Mouse (Mus musculus) heart, adult 2 months (tissue): Measurements from ENCODE around the gene Chp1. TPM values are rescaled to one million over a fixed set of nuclear protein-coding genes. Genes with fewer than 3 reads are reported as not detected.
A peak's percentile ranks its signal among the peaks of the same experiment; 100 is the strongest.
"Not testable (repeated sequence)": the region's sequence is repeated elsewhere in the genome, so short reads cannot be mapped to it uniquely, and the experiment has no call there.

Source experiments
- DNase-seq, 2 experiments: peaks; one replicate each; pipeline ENCODE4 v3.0.0; 2021
- H3K27ac ChIP-seq: fragments of 200-600 bp; 2 replicates; pipeline ENCODE4 v1.8.1; 2022
- H3K27me3 ChIP-seq: fragments of 200-500 bp; 2 replicates; pipeline ENCODE4 v1.6.1; 2012; ENCODE audit warnings: mild to moderate bottlenecking, low read length, inconsistent platforms, mixed read lengths; ENCODE audit not compliant: control insufficient read depth, insufficient read depth
- H3K36me3 ChIP-seq: fragments of 200-500 bp; 2 replicates; pipeline ENCODE4 v1.6.1; 2012; ENCODE audit warnings: low read length, inconsistent platforms; ENCODE audit not compliant: control insufficient read depth, insufficient read depth
- H3K4me1 ChIP-seq: fragments of 200-500 bp; 2 replicates; pipeline ENCODE4 v1.6.1; 2011; ENCODE audit warnings: low read length; ENCODE audit not compliant: control insufficient read depth, insufficient read depth
- H3K4me3 ChIP-seq: fragments of 200-600 bp; 2 replicates; pipeline ENCODE4 v1.8.1; 2022
- H3K79me2 ChIP-seq: fragments of 200-500 bp; replicated peaks from 2 replicates; pipeline ENCODE4 v1.6.1; 2012; ENCODE audit warnings: mild to moderate bottlenecking, inconsistent platforms, low read length, moderate library complexity, mixed read lengths; ENCODE audit not compliant: control insufficient read depth, insufficient read depth
- H3K9ac ChIP-seq: fragments of 200-500 bp; 2 replicates; pipeline ENCODE4 v1.6.1; 2012; ENCODE audit warnings: low read depth, mild to moderate bottlenecking, control low read depth, inconsistent platforms, low read length, mixed read lengths
- CTCF ChIP-seq: fragments of 200-600 bp; IDR thresholded peaks from 2 replicates; pipeline ENCODE4 v1.8.1; 2022; ENCODE audit warnings: antibody characterized with exemption, mild to moderate bottlenecking, moderate library complexity
- EP300 ChIP-seq: fragments of 200-500 bp; IDR thresholded peaks from 2 replicates; pipeline ENCODE4 v1.6.1; 2011; ENCODE audit warnings: low read depth, low read length, control low read depth; ENCODE audit not compliant: insufficient read depth
- POLR2A ChIP-seq: fragments of 200-500 bp; IDR thresholded peaks from 2 replicates; pipeline ENCODE4 v1.6.1; 2011; ENCODE audit warnings: mild to moderate bottlenecking, low read depth, low read length, control low read depth; ENCODE audit not compliant: insufficient read depth
- WGBS: fragments of 180-500 bp; shearing (Covaris S2); methylation state at CpG from one replicate; pipeline ENCODE4 v1.1.7; 2018; 5-methylcytosine and 5-hydroxymethylcytosine counted together
- intact Hi-C: fragments of 180-260 bp; cut with DNase I; formaldehyde crosslinking; loops from one replicate; pipeline ENCODE4 v1.15.1; 2025
- long read RNA-seq: library from polyadenylated mRNA; stranded (forward); transcript quantifications from one replicate; pipeline ENCODE4 v2.0.0, GENCODE M21; 2021
- polyA plus RNA-seq: library from polyadenylated mRNA; depleted of rRNA; stranded (reverse); fragments of >200 nt; gene quantifications from 2 replicates; pipeline ENCODE4 v1.2.3, GENCODE M21; 2012; rRNA removed
- total RNA-seq, 2 experiments: library from RNA; stranded (reverse); gene quantifications; 2 replicates each; pipeline ENCODE4 v1.2.3; 2021

Chp1 gene
- total RNA-seq (10 to 100 TPM; 76.6 to 97.3 TPM), polyA plus RNA-seq (71.0 and 145 TPM in 2 replicates)
- long read RNA-seq, transcript Chp1-201 (7 exons, 2,609 nt), result major isoform, 64 of 74 reads
- long read RNA-seq, partial matches to known transcripts, result 6 of 74 reads
- long read RNA-seq, other reads (novel, unspliced or antisense), result 3 of 74 reads

- Histone ChIP-seq H3K79me2 (no peaks in the 10 kb centered on the region; the same call in 1 of the 2 replicates), H3K9ac (peak within 1 kb of the TSS; percentile 86), H3K4me1 (peaks cover 2% of the 10 kb centered on the region; the same call in 1 of the 2 replicates), H3K27ac (peak within 1 kb of the TSS; percentile 93), H3K36me3 (peaks cover 11% of the 10 kb centered on the region), H3K27me3 (no peaks in the 10 kb centered on the region), H3K4me3 (peak within 1 kb of the TSS; percentile 65)
- intact Hi-C loops, result loop anchor here (2.0 to 5.0 kb wide), 4 partner anchors 47 to 800 kb away; partner anchors contain the start of genes Inafm2, Ino80 and Ndufaf1
- under 1% methylated on average over 57 of the region's 57 CpGs for WGBS
- peak; percentile 99 to 100 for DNase-seq
- TF ChIP-seq CTCF (no peak), EP300 (no peak; the same call in 1 of the 2 replicates), POLR2A (peak; percentile 78)
Measured at GRCm38 (mm10) chr2:119547522-119548370, at the start of gene Chp1, which contains the start of gene Exd1. Gene Chp1, plus strand, starts transcription at chr2:119547697. Gene Exd1, minus strand, starts transcription at chr2:119547627.

GRCm38 (mm10) chr2:119498859-119499258, 48.6 kb upstream of the Chp1 start:
- no peak for DNase-seq
- intact Hi-C loops, result no loop called here
- Histone ChIP-seq H3K79me2 (no peaks in the 10 kb centered on the region), H3K4me1 (no peaks in the 10 kb centered on the region), H3K27ac (no peak overlapping the region), H3K9ac (no peak overlapping the region), H3K4me3 (no peak overlapping the region), H3K36me3 (no peaks in the 10 kb centered on the region), H3K27me3 (no peaks in the 10 kb centered on the region)
- WGBS, result 79% methylated on average over 2 of the region's 2 CpGs
- TF ChIP-seq EP300, result no peak
- no peak for TF ChIP-seq CTCF
- no peak for TF ChIP-seq POLR2A

- intact Hi-C loops, result no loop called here
- TF ChIP-seq POLR2A (no peak), EP300 (no peak), CTCF (no peak)
- Histone ChIP-seq H3K27me3 (no peaks in the 10 kb centered on the region), H3K4me3 (no peak overlapping the region), H3K79me2 (no peaks in the 10 kb centered on the region), H3K36me3 (no peaks in the 10 kb centered on the region), H3K9ac (no peak overlapping the region), H3K27ac (no peak overlapping the region), H3K4me1 (no peaks in the 10 kb centered on the region)
- WGBS, result 80% methylated on average over 2 of the region's 2 CpGs
- no peak for DNase-seq
Measured at GRCm38 (mm10) chr2:119500965-119501652, 46.4 kb upstream of the Chp1 start.

GRCm38 (mm10) chr2:119507108-119507507, 40.4 kb upstream of the Chp1 start:
- Histone ChIP-seq H3K9ac (no peak overlapping the region), H3K27me3 (no peaks in the 10 kb centered on the region), H3K27ac (no peak overlapping the region), H3K4me3 (no peak overlapping the region), H3K36me3 (no peaks in the 10 kb centered on the region), H3K79me2 (no peaks in the 10 kb centered on the region), H3K4me1 (no peaks in the 10 kb centered on the region)
- no peak for TF ChIP-seq EP300
- TF ChIP-seq CTCF, result peak; percentile 32
- TF ChIP-seq POLR2A, result no peak
- intact Hi-C loops, result no loop called here
- no peak for DNase-seq

- H3K27me3 ChIP-seq, intact Hi-C loops: not testable (repeated sequence)
- WGBS, result 67% methylated on average over 7 of the region's 7 CpGs
Measured at GRCm38 (mm10) chr2:119508518-119508917, 39.0 kb upstream of the Chp1 start.

GRCm38 (mm10) chr2:119510856-119511255, 36.6 kb upstream of the Chp1 start:
- 67% methylated on average over 2 of the region's 2 CpGs for WGBS

More at GRCm38 (mm10) chr2:119508518-119508917, 39.0 kb upstream of the Chp1 start:
- H3K27ac ChIP-seq, H3K4me3 ChIP-seq, DNase-seq, H3K4me1 ChIP-seq, H3K79me2 ChIP-seq, H3K9ac ChIP-seq, H3K36me3 ChIP-seq: not testable (repeated sequence)

More at GRCm38 (mm10) chr2:119510856-119511255, 36.6 kb upstream of the Chp1 start:
- Histone ChIP-seq H3K4me1 (no peaks in the 10 kb centered on the region), H3K79me2 (no peaks in the 10 kb centered on the region), H3K27me3 (no peaks in the 10 kb centered on the region), H3K36me3 (no peaks in the 10 kb centered on the region), H3K9ac (no peak overlapping the region), H3K4me3 (no peak overlapping the region), H3K27ac (no peak overlapping the region)
- TF ChIP-seq CTCF, result no peak
- no peak for TF ChIP-seq EP300
- TF ChIP-seq POLR2A, result no peak
- no peak for DNase-seq
- intact Hi-C loops, result no loop called here
